Mouse (Mus musculus) lung, postnatal 25 days (tissue): ENCODE measurements around the gene Mapk10.
A peak's percentile ranks its signal among the peaks of the same experiment; 100 is the strongest.

Experiments used
- DNase-seq: peaks from one replicate; pipeline ENCODE4 v3.0.0; 2022; ENCODE audit warnings: low spot score

The Mapk10 gene

DNA sequence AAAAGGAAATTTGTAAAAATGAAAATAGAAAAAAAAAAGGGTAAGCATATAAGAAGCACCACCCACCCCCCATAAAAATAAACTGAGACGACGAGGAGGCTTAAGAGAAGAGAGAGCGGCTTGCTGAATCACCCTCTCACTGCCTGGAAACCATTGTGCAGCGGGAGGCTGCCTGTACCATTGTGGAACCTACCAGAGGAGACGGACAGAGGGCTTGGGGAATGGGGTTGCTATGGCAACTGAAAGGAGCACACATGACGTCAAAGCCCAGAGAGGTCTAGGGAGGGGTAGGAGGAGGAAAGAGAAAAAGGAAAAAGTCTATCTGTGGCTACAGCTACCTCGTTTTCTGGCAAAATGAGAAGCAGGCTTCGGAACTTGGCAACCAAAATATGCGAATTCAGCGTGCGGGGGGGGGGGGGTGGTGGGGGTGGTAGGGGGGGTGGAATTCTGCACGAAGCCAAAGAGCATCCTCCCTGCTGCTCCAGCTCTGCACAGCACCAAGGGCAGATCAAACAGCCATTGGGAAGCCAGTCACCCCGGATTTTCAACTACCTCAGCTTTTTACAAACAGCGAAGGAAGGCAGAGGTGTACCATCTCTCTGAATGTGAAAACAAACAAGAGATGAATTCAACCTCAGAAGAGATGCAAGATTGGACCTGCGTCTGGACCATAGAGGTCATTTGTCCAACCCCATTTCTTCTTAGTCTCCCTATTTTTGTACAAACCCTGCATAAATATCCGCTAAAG, at the start of gene Mapk10:
TSS of gene Mapk10 (minus strand) at position 234 of the 748 bp plus-strand sequence.
- DNase-seq = peak; percentile 14

DNA sequence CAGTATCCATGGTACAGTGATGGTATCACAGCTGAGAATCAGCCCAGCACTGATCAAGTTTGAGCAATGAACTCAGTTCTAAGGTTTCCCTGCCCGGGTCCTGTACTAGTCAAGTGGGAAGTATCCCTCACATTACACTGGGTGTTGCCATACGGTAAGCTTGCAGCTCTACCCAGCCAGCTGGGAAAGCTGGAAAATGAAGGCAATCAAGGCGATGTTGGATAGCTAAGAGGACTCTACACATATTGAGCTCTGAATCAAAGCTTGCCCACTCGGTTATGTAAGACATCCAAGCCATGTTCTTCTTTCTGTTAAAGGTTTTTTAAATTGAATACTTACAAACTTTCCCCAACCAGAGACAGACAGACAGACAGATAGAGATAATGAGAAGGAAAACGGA, 45.0 kb upstream of the Mapk10 start:
- no peak for DNase-seq

DNA sequence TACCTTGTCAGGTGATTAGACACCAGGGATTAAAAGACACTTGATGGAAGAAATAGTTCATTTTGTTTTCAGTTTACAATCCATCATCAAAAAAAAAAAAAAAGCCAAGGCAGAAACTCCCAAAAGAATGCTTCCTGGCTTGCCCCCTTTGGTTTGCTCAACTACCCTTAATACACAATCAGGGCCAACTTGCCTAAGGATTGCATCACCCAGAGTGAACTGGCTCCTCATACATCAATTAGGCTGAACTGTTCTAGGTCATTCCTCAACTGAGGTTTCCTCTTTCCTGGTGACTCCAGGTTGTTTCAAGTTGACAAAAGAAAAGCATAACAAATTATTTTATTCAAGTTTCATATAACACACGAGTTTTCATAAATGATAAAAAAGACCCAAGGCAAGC, 31.3 kb upstream of the Mapk10 start:
- no peak for DNase-seq

DNA sequence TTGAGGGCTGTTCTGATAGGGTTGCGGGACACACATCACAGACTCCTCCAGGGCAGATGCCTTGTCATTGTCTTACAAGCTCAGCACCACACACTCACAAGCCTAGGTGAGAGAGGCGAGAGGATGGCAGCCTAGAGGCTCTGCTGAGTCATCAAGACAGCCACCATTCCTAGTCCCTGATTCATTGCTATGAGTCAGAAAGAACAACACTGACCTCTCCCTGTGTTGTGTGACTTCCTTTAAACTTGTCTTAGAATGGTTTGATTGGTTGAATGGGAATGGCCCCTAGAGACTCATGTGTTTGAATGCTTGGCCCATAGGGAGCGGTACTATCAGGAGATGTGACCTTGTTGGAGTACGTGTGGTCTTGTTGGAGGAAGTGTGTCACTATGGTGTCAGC, 20.7 kb upstream of the Mapk10 start:
- DNase-seq = no peak

DNA sequence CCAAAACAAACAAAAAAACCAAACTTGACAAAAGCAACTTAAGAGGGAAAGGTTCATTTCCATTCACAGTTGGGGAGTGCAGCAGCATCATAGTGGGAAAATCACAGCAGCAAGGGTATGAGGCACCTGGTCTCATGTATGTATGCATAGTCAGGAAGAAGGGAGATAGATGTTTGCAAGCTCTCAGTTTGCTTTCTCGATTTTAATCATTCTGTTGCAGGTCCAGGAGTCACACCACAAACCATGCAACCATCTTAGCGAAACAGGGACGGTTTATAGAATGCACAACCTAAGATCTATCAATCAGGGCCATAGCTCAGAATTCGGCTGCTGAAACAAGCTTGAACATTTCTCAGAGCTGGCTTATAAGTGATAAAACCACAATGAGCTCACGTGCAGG, 19.2 kb upstream of the Mapk10 start:
- no peak for DNase-seq

DNA sequence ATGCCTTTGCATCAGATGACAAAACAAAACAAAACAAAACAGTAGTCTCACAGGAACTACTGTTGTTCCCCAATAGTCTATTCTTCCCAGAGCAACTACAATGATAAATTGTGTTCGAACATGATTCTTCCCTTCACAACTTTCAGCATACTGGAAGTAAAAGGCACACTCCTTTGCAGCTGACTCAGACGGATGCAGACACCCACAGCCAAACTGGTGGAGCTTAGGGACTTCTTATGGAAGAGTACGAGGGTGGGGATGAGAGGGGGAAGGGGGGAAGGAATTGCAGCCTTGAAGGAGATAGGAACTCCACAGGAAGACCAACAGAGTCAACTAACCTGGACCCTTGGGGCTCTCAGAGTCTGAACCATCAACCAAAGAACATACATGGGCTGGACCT, 18.2 kb upstream of the Mapk10 start:
- DNase-seq = no peak

DNA sequence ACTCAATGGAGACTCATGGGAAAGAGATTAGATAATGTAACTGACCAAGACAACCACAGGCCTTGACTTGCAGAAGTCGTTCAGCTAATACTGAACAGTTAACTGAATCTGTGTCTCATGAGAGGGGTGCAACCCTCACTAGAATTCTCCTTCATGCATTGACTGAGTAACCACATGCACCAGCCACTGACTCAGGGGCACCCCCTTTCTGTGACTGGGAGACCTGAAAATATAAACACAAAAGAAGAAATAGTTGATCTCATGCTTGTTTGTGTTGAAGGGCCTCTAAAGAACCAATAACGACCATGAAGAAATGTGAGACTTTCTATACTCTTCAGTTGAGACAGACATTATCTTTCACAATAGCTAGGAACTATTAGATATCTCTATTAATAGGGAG, 10.9 kb upstream of the Mapk10 start:
- DNase-seq = no peak

DNA sequence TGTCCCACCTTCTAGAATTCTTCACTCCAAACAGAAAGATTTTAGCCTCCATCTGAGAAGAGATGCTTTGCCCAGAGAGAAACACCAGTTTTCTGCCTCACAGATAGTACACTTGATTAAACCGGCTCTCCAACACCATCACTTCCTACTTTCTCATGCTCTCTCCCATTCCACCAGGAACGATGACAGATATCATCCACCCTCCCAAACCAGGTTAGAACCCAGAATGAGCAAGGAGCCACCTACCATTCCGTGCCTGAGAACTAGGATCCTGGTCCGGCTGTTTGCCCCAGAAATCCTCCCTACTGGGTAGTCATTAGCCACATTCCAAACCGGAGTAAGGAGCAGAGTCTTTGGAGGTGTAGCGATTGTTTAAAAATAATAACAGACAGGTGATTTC, 490 bp downstream of the Mapk10 start:
- DNase-seq = no peak

DNA sequence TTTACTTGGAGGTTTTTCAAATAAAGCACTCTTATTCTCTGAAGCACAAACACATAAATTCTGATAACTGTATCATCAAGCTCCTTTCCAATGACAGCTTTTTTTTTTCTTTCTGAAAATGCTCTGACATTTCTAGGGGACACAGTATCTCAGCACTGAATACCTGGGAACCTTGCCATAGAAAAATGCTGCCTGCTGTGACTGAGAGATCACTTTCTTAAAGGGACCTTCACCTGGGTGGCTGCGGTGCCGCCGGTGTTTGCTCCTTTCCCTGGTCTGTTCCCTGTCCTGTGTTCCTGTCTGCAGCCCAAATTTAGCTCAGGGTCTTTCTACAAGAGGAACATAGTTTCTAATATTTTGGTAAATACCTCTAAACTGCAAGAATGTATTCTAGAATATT, 1.1 kb downstream of the Mapk10 start:
- no peak for DNase-seq

DNA sequence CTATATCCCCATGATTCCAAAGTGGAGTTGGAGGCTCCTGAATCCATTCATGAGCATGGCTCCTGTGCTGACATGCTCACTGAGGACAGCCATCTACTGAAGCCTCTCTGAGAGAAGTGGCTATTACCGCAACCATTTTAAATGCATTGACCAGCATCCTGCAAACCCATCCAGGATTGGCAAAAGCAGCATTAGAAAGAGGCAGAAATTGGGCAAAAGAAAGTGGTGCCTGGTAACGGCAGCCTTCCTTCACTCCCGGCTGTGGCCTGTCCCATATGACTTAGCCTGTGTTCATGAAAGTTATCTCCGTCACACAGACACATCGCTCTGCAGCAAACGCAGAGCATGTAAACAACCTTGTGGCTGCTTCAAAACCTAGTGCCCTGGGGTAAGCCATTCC, 1.6 kb downstream of the Mapk10 start:
- DNase-seq = no peak

DNA sequence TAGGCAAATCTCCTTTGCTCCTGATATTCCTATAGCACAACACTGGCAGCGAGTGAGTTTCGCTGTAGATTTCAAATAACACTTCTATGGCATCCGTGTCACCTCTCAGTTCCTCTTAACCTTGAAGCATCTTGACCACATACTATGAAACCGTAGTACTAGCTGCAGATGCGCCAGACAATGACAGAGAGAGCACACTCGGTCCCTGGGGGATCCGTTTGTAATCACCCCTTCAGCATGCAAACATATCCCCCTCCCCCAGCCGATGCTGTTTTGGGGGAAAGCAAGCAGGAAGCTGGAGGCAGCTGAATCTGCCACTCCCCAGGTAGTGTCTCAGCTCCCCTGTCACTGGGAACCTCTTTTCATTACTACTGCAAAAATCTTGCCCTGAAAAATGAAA, 2.3 kb downstream of the Mapk10 start:
- DNase-seq = no peak

DNA sequence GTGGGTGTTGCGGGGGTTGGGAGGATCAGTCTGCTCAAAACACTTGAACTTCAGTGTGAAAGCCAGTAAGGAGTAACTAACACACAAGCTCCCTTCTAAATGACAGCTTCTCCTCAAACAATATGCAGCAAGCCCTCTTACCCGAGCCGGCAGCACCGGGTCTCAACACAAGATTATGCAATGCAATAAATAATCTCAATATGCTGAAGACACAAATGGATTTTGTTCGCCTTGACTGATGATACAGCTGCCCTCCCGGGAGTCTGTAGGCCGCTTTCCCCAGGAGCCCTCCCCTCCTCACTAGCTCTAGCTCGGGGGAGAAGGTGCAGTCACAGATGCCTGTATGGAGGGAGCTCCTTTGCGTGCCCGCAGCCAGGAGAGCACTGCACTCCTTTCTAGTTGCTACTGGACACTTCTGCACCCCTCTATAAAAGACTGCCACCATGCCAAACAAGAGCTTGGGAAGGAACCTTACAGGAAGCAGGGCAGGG, 3.1 kb downstream of the Mapk10 start:
- no peak for DNase-seq

DNA sequence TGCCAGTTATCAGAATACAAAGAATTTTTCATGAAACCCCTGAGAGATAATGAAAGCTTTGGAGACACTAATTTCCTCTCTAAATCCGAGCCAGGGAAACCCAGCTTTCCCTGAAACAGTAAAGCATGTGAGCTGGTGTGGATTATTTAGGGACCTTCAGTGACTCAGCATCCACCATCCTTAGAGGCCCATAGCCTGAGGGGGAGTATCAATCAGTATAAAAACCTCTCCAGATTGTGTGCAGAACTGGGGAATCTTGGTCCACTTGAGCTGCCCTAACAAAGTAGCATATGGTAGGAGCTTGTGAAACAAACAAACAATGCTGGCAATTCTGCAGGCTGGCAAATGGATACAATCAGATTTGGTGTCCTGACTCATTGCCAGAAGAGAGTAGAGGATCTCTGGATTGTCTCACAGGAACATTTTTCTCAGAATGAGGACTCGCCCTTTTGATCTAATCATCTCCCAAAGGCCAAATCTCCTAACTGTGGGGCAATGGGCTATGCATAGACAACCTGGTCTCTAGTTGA, 13.3 kb downstream of the Mapk10 start:
- DNase-seq = no peak

DNA sequence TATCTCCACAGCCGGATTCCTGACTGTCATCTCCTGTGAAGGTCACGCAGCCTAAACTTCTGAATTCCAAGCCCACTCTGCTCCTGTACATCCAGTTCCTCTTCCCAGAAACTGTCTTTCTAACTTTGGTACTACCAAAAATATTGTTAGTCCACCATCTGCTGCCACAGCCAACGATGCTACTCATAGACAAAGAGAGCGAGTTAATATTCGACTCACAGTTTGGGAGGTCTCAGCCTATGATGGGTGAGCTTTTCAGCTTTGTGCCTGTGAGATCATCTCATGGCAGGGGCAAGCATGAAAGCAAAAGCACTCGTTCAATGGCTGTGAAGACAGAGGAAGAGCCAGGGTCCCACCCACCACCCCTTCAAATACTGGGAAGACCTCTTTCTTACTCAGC, 16.6 kb downstream of the Mapk10 start:
- DNase-seq = no peak

DNA sequence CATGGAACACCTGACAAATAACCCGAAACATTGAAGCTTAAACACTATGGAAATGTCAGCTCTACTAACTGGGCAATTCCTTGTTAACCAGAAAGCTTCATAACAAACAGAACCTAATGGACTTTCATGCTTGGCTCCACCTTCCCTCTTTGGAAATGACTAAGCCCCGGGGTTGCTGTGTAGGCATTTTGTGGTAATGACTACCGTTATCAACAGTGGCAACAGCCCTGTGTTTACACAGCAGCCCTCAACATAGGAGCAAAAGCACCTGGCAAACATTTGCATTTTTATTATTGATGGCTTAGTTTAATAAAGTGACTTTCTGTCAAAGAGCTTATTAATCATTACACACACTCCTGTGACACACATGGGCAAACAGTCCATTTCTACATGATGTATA, 17.4 kb downstream of the Mapk10 start:
- DNase-seq = no peak

DNA sequence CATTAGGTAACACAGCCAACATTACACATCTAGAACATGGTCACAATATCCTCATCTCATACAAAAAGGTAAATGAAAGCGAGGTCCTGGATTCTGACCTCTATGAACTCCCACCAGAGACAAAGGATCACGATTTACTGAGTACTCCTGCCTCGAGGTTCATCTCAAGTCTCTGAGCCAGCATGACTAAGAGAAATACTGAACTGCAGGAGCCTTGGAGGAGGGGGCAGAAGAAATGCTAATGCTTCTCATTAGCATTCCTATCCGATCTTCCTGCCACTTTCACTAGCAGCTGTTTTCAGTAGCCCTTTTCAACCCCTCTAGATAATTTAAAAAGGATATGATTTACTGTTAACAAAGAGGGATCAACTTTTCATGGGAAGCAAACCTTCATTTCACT, 19.6 kb downstream of the Mapk10 start:
- no peak for DNase-seq

DNA sequence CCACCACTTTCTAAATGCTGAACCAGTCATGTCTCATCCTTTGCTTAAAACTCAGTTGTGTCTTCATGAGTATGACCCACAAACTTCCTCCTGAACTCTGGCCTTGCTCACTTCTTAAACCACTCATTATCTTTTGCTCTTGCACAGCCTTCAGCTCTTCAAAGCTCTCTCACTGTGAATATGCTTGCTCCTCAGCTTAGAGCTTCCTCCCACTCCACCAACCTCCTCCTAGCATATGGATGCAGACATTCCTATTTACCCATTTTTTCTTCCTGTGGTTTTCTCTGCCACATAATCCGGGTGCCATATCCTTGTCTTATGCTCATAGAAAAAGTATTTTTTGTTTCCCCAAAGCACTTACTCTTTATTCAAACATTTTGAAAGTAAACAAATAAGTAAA, 26.9 kb downstream of the Mapk10 start:
- DNase-seq = no peak

DNA sequence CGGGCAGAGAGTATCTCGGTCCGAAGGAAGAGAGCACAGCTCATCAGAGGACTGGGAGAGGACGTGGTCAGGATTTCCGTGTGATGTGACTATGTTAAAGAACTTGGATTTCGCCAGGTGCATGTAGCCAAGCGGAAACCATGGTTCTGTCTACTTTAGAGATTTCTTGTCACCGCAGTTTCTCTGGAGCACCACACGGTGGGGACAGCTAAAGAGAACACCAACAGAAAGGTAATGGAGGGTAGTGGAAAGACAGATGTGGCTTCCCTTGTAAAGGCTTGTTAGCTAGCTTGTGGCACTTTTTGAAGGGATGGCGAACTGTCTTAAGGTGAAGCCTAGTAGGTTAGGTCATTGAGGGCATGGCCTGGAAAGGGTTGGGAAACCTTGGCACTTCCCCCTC, 29.5 kb downstream of the Mapk10 start:
- no peak for DNase-seq

DNA sequence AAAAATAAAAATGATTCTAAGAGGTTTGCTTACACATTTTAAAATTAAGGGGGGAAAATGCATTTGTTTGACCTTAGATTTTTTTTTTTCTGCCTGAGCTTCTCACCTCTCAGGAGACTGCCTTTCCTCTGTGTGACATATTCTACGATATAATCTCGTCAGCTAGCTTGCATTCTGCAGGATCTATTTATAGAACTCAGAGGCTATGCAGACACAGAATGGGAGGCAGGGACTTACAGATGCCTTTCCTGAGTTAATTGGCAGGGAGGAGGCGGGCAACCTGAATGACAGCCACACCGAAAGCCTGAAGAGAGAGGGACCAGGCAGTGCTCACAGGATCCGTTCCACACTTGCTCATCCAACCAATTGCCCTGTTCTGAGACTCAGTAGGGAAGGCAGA, 34.1 kb downstream of the Mapk10 start:
- no peak for DNase-seq

DNA sequence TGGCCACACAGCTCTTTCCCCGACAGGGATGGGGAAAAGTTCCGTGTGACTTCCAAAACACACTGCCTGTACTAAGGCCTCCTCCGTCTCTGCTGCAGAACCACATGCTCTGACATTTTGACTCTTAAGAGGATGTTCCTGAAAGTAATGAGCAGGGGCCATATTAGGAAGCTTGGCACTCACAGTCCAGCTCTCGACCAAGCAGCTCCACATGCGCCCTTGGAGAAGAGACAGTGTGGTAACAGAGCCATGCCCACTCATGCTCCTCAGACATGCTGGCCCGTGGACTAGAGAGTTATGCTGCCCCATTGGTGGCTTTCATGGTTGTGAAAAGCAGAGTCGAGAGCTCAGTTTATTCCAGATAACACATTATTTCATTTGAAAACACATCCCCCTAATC, 35.1 kb downstream of the Mapk10 start:
- DNase-seq = no peak

DNA sequence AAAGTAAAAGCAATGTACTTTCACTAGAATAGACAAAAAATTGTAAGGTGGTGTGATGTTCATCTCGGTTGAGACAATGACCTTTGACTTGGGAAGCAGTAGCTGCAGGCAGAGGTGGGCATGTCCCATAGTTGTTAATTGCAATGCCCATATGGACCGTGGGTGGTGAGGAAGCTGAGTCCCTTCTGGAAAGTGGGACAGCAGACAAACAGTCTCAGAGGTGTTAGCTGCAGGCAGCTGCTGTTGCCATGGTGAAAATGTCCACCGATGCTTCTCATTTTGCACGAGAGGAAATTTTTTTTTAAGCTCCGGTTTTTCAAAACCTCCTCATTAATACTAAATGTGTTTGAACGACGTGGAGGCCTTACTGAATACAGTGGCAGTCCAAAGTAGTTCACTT, 36.5 kb downstream of the Mapk10 start:
- no peak for DNase-seq

DNA sequence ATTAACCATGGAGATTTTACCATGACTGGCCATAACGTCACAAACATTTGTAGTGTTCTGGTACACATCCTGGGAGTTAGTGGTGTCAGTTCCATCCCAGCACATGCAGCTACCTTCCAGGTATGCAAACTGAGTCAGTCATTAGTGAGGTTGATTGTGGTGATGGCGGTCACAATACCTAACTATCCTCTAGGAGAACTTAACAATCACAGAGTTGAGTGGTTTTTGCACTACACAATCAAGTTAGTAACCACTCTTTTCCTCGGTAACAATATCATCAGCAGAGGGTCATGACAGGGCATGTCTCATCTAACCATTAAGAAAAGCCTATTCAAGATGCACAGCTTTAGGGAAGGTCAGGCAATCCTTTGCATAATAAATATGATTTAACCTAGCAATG, 39.9 kb downstream of the Mapk10 start:
- no peak for DNase-seq

DNA sequence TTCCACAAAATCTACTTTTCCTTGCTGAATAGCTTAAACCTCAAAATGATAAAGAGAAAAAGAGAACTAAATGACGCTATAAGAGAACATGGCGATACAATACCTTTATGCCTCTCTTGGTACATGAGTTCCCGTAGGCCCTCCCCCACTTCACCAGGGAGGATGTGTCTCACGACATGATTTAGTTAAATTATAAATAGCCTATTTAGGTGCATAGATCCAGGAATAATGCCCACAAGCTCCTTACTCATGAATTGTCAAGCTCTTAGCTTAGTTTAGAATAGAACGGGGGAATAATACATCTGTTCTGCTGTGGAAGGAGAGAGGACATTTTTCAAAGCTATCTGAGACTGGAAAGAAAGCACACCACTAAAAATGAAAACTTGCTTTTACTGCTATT, 43.8 kb downstream of the Mapk10 start:
- DNase-seq = no peak

DNA sequence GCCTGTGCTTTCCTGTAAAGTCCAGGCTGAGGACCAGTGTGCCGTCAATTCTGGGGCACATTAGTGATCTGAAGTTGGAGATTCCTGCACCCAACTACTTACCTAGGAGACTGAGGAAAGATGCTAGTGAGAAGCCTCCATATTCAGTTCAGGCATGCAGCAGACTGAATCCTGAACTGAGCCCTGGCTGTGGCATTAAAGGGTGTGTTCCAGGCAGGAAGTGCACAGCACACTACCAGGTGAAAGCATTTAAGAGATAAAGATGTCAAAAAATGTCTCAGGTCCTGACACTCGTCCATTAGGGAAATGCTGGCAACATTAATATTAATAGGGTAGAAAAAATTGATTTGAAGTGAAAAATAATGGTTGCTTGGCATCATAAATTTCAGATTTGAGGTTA, 44.4 kb downstream of the Mapk10 start:
- no peak for DNase-seq
